Mouse (Mus musculus) MEL (cell line): ENCODE measurements around the gene Gcdh.

Experiments used
- CHD1 ChIP-seq: IDR thresholded peaks from 2 replicates; pipeline ENCODE4 v1.6.1; 2012; ENCODE audit warnings: low read depth, mild to moderate bottlenecking, inconsistent platforms, low read length, improper control_type of control experiment
- CTCF ChIP-seq, 3 experiments: IDR thresholded peaks in 2 of 3; conservative IDR thresholded peaks in 1 of 3; 2 replicates each; pipeline ENCODE4 v1.5.1; 2011 to 2012; ENCODE audit warnings: low read length in 3 of 3, low read depth in 2 of 3, mild to moderate bottlenecking in 2 of 3, improper control_type of control experiment in 1 of 3, inconsistent platforms in 1 of 3, mixed read lengths in 1 of 3, moderate library complexity in 1 of 3; ENCODE audit not compliant: control insufficient read depth in 1 of 3, insufficient read depth in 1 of 3, poor library complexity in 1 of 3, severe bottlenecking in 1 of 3
- ELF1 ChIP-seq: IDR thresholded peaks from 2 replicates; pipeline ENCODE4 v1.6.1; 2014; ENCODE audit warnings: low read depth, mild to moderate bottlenecking, inconsistent platforms, low read length, improper control_type of control experiment, moderate library complexity
- EP300 ChIP-seq, 2 experiments: IDR thresholded peaks; 2 replicates each; pipeline ENCODE4 v1.6.1; 2011; ENCODE audit warnings: improper control_type of control experiment in 2 of 2, low read length in 2 of 2, low read depth in 1 of 2, mild to moderate bottlenecking in 1 of 2
- GATA1 ChIP-seq: IDR thresholded peaks from 2 replicates; pipeline ENCODE4 v1.6.1; 2011; ENCODE audit warnings: low read depth, low read length, improper control_type of control experiment
- MAX ChIP-seq: IDR thresholded peaks from 2 replicates; pipeline ENCODE4 v1.6.1; 2011; ENCODE audit warnings: low read length, improper control_type of control experiment
- POLR2A ChIP-seq, 2 experiments: IDR thresholded peaks; 2 replicates each; pipeline ENCODE4 v1.6.1; 2011 to 2012; ENCODE audit warnings: low read length in 2 of 2, mild to moderate bottlenecking in 2 of 2, control low read depth in 1 of 2, improper control_type of control experiment in 1 of 2, low read depth in 1 of 2, moderate library complexity in 1 of 2; ENCODE audit not compliant: control insufficient read depth in 1 of 2, insufficient read depth in 1 of 2, poor library complexity in 1 of 2
- POLR2AphosphoS5 ChIP-seq: IDR thresholded peaks from 2 replicates; pipeline ENCODE4 v1.6.1; 2012; ENCODE audit warnings: low read depth, borderline replicate concordance, mild to moderate bottlenecking, inconsistent platforms, low read length, moderate library complexity, mixed read lengths

DNA sequence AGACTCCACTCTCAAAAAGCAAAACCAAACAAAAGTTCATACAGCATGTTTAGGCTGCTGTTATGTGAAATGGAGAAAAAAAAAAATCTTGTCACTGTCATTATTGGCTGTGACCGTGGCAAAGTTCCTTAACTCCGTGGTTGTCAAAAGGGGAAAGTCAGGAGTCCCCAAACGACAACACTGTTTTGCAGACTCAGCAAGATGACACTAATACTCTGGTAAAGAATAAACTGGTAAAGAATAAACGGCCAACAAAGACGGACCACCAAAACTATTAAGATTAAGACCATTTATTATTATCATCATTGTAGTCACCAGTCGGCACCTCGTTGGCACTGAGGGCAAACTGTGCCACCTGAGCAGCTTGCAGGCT is 53.9 kb downstream of the Gcdh start:
- no peak for TF ChIP-seq POLR2A (IDR thresholded peaks at IDR 0.05; ENCODE audit: control insufficient read depth in 1 of 2, insufficient read depth in 1 of 2, low read depth in 1 of 2, low read length in 2 of 2, poor library complexity in 1 of 2)
- TF ChIP-seq GATA1, result no peak
- no peak for TF ChIP-seq POLR2AphosphoS5
- no peak for TF ChIP-seq EP300 (IDR thresholded peaks at IDR 0.05; ENCODE audit: low read depth in 1 of 2, low read length in 2 of 2)
- TF ChIP-seq CHD1, result no peak
- TF ChIP-seq CTCF (IDR thresholded peaks at IDR 0.05 in 2 of 3, conservative IDR thresholded peaks at IDR 0.05 in 1 of 3; ENCODE audit: control insufficient read depth in 1 of 3, insufficient read depth in 1 of 3, low read depth in 2 of 3, low read length in 3 of 3, poor library complexity in 1 of 3, severe bottlenecking in 1 of 3), result no peak
- TF ChIP-seq ELF1, result no peak
- TF ChIP-seq MAX, result no peak
